Mouse (Mus musculus) mouse trophoblast stem cell (cell line): ENCODE results near the gene Arhgef2.
"Not testable (repeated sequence)": the region's sequence is repeated elsewhere in the genome, so short reads cannot be mapped to it uniquely, and the experiment has no call there.

Experiments
- in situ Hi-C, 2 experiments: fragments of 300-500 bp; cut with MseI, MboI; formaldehyde crosslinking; loops; 2 replicates in 1 of 2; 3 replicates in 1 of 2; pipeline ENCODE4 v1.15.1; 2025

Gene Arhgef2

GRCm38 (mm10) chr3:88605666-88606065, at the start of gene Arhgef2:
Arhgef2 (plus strand) TSS chr3:88605966.
- in situ Hi-C loops, result loop anchor here in 1 of 2 experiments (5.0 kb wide), 1 partner anchor 37 kb away; no protein-coding TSS in a partner anchor

GRCm38 (mm10) chr3:88556616-88557015, 49.1 kb upstream of the Arhgef2 start:
- in situ Hi-C loops, result no loop called here

- in situ Hi-C loops, result no loop called here
Observed at GRCm38 (mm10) chr3:88559596-88559995, 46.2 kb upstream of the Arhgef2 start.

GRCm38 (mm10) chr3:88561989-88562388, 43.8 kb upstream of the Arhgef2 start:
- in situ Hi-C loops, result no loop called here

GRCm38 (mm10) chr3:88563442-88563841, 42.3 kb upstream of the Arhgef2 start:
- in situ Hi-C loops, result no loop called here

GRCm38 (mm10) chr3:88563966-88564365, 41.8 kb upstream of the Arhgef2 start:
- in situ Hi-C loops, result no loop called here

GRCm38 (mm10) chr3:88566116-88566515, 39.6 kb upstream of the Arhgef2 start:
- in situ Hi-C loops, result no loop called here

GRCm38 (mm10) chr3:88566536-88567061, 39.2 kb upstream of the Arhgef2 start:
- in situ Hi-C loops, result no loop called here

- in situ Hi-C loops, result no loop called here
Observed at GRCm38 (mm10) chr3:88567892-88568291, 37.9 kb upstream of the Arhgef2 start.

- in situ Hi-C loops, result no loop called here
Observed at GRCm38 (mm10) chr3:88568615-88569014, 37.2 kb upstream of the Arhgef2 start.

- in situ Hi-C loops, result no loop called here
Observed at GRCm38 (mm10) chr3:88569093-88569492, 36.7 kb upstream of the Arhgef2 start.

- in situ Hi-C loops, result no loop called here
Observed at GRCm38 (mm10) chr3:88569694-88570093, 36.1 kb upstream of the Arhgef2 start.

GRCm38 (mm10) chr3:88570341-88570740, 35.4 kb upstream of the Arhgef2 start:
- in situ Hi-C loops, result no loop called here

- in situ Hi-C loops, result no loop called here
Observed at GRCm38 (mm10) chr3:88571856-88572255, 33.9 kb upstream of the Arhgef2 start.

- in situ Hi-C loops, result no loop called here
Observed at GRCm38 (mm10) chr3:88572835-88573234, 32.9 kb upstream of the Arhgef2 start.

GRCm38 (mm10) chr3:88573810-88574209, 32.0 kb upstream of the Arhgef2 start:
- in situ Hi-C loops, result no loop called here

GRCm38 (mm10) chr3:88575540-88575939, 30.2 kb upstream of the Arhgef2 start, which contains the start of gene Ssr2:
Ssr2 (plus strand) TSS chr3:88575876.
- in situ Hi-C loops, result no loop called here

GRCm38 (mm10) chr3:88577846-88578245, 27.9 kb upstream of the Arhgef2 start:
- in situ Hi-C loops, result not testable (repeated sequence)

- in situ Hi-C loops, result no loop called here
Observed at GRCm38 (mm10) chr3:88578498-88579424, 27.0 kb upstream of the Arhgef2 start.

GRCm38 (mm10) chr3:88579454-88580117, 26.2 kb upstream of the Arhgef2 start:
- in situ Hi-C loops, result no loop called here

GRCm38 (mm10) chr3:88585769-88586168, 20.0 kb upstream of the Arhgef2 start:
- in situ Hi-C loops, result no loop called here

- in situ Hi-C loops, result no loop called here
Observed at GRCm38 (mm10) chr3:88586640-88587039, 19.1 kb upstream of the Arhgef2 start.
